Mouse (Mus musculus) mature B cell (primary cell): ENCODE results near the gene Clic3.
"Not testable (repeated sequence)": the region's sequence is repeated elsewhere in the genome, so short reads cannot be mapped to it uniquely, and the experiment has no call there.

Experiments used
- in situ Hi-C: fragments of 300-500 bp; cut with MboI; formaldehyde crosslinking; loops from 2 replicates; pipeline ENCODE4 v1.14.3; 2019

Gene Clic3

GRCm38 (mm10) chr2:25456205-25456953 is at the start of gene Clic3:
Gene Clic3 (plus strand): TSS chr2:25456838.
- in situ Hi-C loops: no loop called here

GRCm38 (mm10) chr2:25408908-25409307 is 47.7 kb upstream of the Clic3 start:
- in situ Hi-C loops: no loop called here

- in situ Hi-C loops: not testable (repeated sequence)
These were observed 43.2 kb upstream of the Clic3 start for GRCm38 (mm10) chr2:25413436-25413835.

- in situ Hi-C loops: no loop called here
These were observed 39.2 kb upstream of the Clic3 start for GRCm38 (mm10) chr2:25417426-25417825.

GRCm38 (mm10) chr2:25421896-25422295 is 34.7 kb upstream of the Clic3 start:
- in situ Hi-C loops: no loop called here

- in situ Hi-C loops: no loop called here
These were observed 33.8 kb upstream of the Clic3 start, which contains the start of gene Fut7 for GRCm38 (mm10) chr2:25422587-25423410. Gene Fut7 (plus strand): TSS chr2:25423267.

- in situ Hi-C loops: no loop called here
These were observed 33.0 kb upstream of the Clic3 start for GRCm38 (mm10) chr2:25423626-25424025.

- in situ Hi-C loops: no loop called here
These were observed 31.2 kb upstream of the Clic3 start for GRCm38 (mm10) chr2:25425481-25425880.

GRCm38 (mm10) chr2:25426721-25427191 is 29.9 kb upstream of the Clic3 start:
- in situ Hi-C loops: no loop called here

GRCm38 (mm10) chr2:25427256-25427655 is 29.4 kb upstream of the Clic3 start:
- in situ Hi-C loops: no loop called here

GRCm38 (mm10) chr2:25428442-25429236 is 28.0 kb upstream of the Clic3 start, which contains the start of gene Abca2:
Gene Abca2 (plus strand): TSS chr2:25428703.
- in situ Hi-C loops: no loop called here

- in situ Hi-C loops: no loop called here
These were observed 27.0 kb upstream of the Clic3 start for GRCm38 (mm10) chr2:25429435-25430180.

- in situ Hi-C loops: no loop called here
These were observed 26.0 kb upstream of the Clic3 start for GRCm38 (mm10) chr2:25430395-25431233.

- in situ Hi-C loops: no loop called here
These were observed 25.3 kb upstream of the Clic3 start for GRCm38 (mm10) chr2:25431308-25431855.

GRCm38 (mm10) chr2:25432326-25433098 is 24.1 kb upstream of the Clic3 start:
- in situ Hi-C loops: no loop called here

- in situ Hi-C loops: no loop called here
These were observed 23.5 kb upstream of the Clic3 start for GRCm38 (mm10) chr2:25433101-25433500.

- in situ Hi-C loops: no loop called here
These were observed 22.3 kb upstream of the Clic3 start for GRCm38 (mm10) chr2:25434292-25434691.

- in situ Hi-C loops: no loop called here
These were observed 20.3 kb upstream of the Clic3 start for GRCm38 (mm10) chr2:25436286-25436820.

GRCm38 (mm10) chr2:25441067-25441466 is 15.6 kb upstream of the Clic3 start:
- in situ Hi-C loops: no loop called here
